Mouse (Mus musculus): Measurements from ENCODE around the gene Gm13078. TPM values are rescaled to one million over a fixed set of nuclear protein-coding genes. Genes with fewer than 3 reads are reported as not detected.

The Gm13078 gene
- not detected in 2 replicates for polyA plus RNA-seq (2015; fragmentation: Nextera tagmentation; extraction: Ambion mirVana)

DNA sequence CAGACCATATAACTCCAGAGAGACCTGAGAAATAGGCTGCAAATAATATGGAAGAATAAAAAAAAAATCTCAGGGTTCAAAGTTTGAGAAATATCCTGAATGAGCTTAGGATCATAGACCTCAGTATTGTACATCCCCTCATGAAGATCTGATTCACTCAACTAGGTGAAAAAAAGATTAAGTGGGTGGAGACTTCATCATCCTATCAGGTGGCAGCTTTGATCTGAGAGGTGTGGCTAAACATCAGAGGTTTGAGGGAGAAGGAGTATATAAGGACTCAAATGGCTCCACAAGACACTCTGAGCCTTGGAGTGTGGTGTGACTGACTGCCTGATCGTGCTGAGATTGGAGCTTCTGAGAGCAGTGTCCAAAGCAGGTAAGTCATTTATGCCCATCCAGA is at the start of gene Gm13078:
TSS of gene Gm13078 (plus strand) at position 301 of the 400 bp plus-strand sequence.
- ATAC-seq (ENCODE audit: low FRiP score, low TSS enrichment) (no peak), DNase-seq (ENCODE audit: low spot score) (no peak)
- no peak within 1 kb of the TSS for H3K4me2 ChIP-seq (replicated peaks; ENCODE audit: low read depth)
- no peak within 1 kb of the TSS for H3K4me3 ChIP-seq (ENCODE audit: low read depth, low read length)
- H3K36me3 ChIP-seq (ENCODE audit: control insufficient read depth, insufficient read depth, low read length) = no peaks in the 10 kb centered on the region
- no peak within 1 kb of the TSS for H3K27ac ChIP-seq (replicated peaks)
- 80% methylated on average over 1 of the region's 1 CpGs for WGBS
- TF ChIP-seq CTCF (IDR thresholded peaks at IDR 0.05; ENCODE audit: low read depth) (no peak), EP300 (optimal IDR thresholded peaks at IDR 0.05) (no peak)
- no peaks in the 10 kb centered on the region for H3K4me1 ChIP-seq (replicated peaks; ENCODE audit: control insufficient read depth, insufficient read depth)
- no peaks in the 10 kb centered on the region for H3K27me3 ChIP-seq (ENCODE audit: control insufficient read depth, insufficient read depth, low read length)
- H3K9ac ChIP-seq (ENCODE audit: low read length) = no peak within 1 kb of the TSS
- no peaks in the 10 kb centered on the region for H3K9me3 ChIP-seq (ENCODE audit: control insufficient read depth, low read length)

DNA sequence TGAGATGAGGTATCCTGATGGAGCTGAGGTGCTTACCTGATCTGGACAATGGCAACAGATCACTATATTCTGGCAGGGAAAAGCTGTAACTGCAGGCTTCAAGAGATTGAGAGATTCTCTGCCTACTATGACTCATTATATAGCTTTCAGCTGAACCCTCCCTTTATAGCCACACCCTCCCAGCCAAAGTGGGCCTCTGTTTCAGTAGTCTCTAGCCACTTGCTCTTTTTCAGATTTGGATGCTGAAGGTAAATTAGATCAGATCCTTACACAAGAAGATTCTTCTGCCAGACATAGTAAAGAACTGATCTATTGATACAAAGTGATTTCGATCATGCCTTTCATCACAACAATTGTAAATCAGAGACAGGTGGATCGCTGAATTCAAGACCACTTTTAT is 16.6 kb upstream of the Gm13078 start, which contains the start of gene Gm13089:
TSS of gene Gm13089 (minus strand) at position 101 of the 400 bp plus-strand sequence.
- Histone ChIP-seq H3K4me1 (replicated peaks; ENCODE audit: control insufficient read depth, insufficient read depth) (no peaks in the 10 kb centered on the region), H3K36me3 (ENCODE audit: control insufficient read depth, insufficient read depth, low read length) (no peaks in the 10 kb centered on the region), H3K4me3 (ENCODE audit: low read depth, low read length) (no peak within 1 kb of the TSS), H3K9ac (ENCODE audit: low read length) (no peak within 1 kb of the TSS), H3K27ac (replicated peaks) (no peak within 1 kb of the TSS), H3K4me2 (replicated peaks; ENCODE audit: low read depth) (no peak within 1 kb of the TSS), H3K9me3 (ENCODE audit: control insufficient read depth, low read length) (0 out of 2 replicates have a peak, but pooled peaks cover 2% of the 10 kb centered on the region), H3K27me3 (ENCODE audit: control insufficient read depth, insufficient read depth, low read length) (no peaks in the 10 kb centered on the region)
- DNase-seq (ENCODE audit: low spot score) = no peak
- TF ChIP-seq CTCF (IDR thresholded peaks at IDR 0.05; ENCODE audit: low read depth) (no peak), EP300 (optimal IDR thresholded peaks at IDR 0.05) (no peak)
- WGBS = 75% methylated on average over 2 of the region's 2 CpGs
- ATAC-seq (ENCODE audit: low FRiP score, low TSS enrichment) = no peak

Other genes with a start within 250 kb of the Gm13078 start
- not detected in 2 replicates for gene Gm13043, start 208.1 kb upstream of the Gm13078 start, polyA plus RNA-seq (2015; fragmentation: Nextera tagmentation; extraction: Ambion mirVana)
- gene Gm13040, start 183.5 kb upstream of the Gm13078 start, polyA plus RNA-seq (2015; fragmentation: Nextera tagmentation; extraction: Ambion mirVana) = not detected in 2 replicates
- gene BC080695, start 167.8 kb upstream of the Gm13078 start, polyA plus RNA-seq (2015; fragmentation: Nextera tagmentation; extraction: Ambion mirVana) = not detected in 2 replicates
- not detected in 2 replicates for gene Gm13057, start 167.7 kb upstream of the Gm13078 start, polyA plus RNA-seq (2015; fragmentation: Nextera tagmentation; extraction: Ambion mirVana)
- gene Gm13083, start 104.5 kb upstream of the Gm13078 start, polyA plus RNA-seq (2015; fragmentation: Nextera tagmentation; extraction: Ambion mirVana) = not detected in 2 replicates
- not detected in 2 replicates for gene Gm13088, start 62.2 kb upstream of the Gm13078 start, polyA plus RNA-seq (2015; fragmentation: Nextera tagmentation; extraction: Ambion mirVana)
- not detected in 2 replicates for gene Gm13089, start 16.7 kb upstream of the Gm13078 start, polyA plus RNA-seq (2015; fragmentation: Nextera tagmentation; extraction: Ambion mirVana)
- not detected in 2 replicates for gene Gm13023, start 69.9 kb downstream of the Gm13078 start, polyA plus RNA-seq (2015; fragmentation: Nextera tagmentation; extraction: Ambion mirVana)
- gene Gm13084, start 96.6 kb downstream of the Gm13078 start, polyA plus RNA-seq (2015; fragmentation: Nextera tagmentation; extraction: Ambion mirVana) = not detected in 2 replicates
- not detected in 2 replicates for gene Gm13103, start 127.0 kb downstream of the Gm13078 start, polyA plus RNA-seq (2015; fragmentation: Nextera tagmentation; extraction: Ambion mirVana)
- gene Pramef6, start 180.9 kb downstream of the Gm13078 start, polyA plus RNA-seq (2015; fragmentation: Nextera tagmentation; extraction: Ambion mirVana) = not detected in 2 replicates
- not detected in 2 replicates for gene Pramef25, start 231.6 kb downstream of the Gm13078 start, polyA plus RNA-seq (2015; fragmentation: Nextera tagmentation; extraction: Ambion mirVana)
- gene Gm13101, start 247.5 kb downstream of the Gm13078 start, polyA plus RNA-seq (2015; fragmentation: Nextera tagmentation; extraction: Ambion mirVana) = not detected in 2 replicates

Measured in stomach, postnatal 0 days (tissue).